Mouse (Mus musculus): ENCODE data around the gene Gdpd4.
A peak's percentile ranks its signal among the peaks of the same experiment; 100 is the strongest.

Gdpd4 gene

GRCm38 (mm10) chr7:97919742-97920141, at the start of gene Gdpd4:
Gene Gdpd4 (plus strand): TSS chr7:97919955.
- DNase-seq (ENCODE audit: low read depth, low spot score) = no peak

GRCm38 (mm10) chr7:97872396-97872795, 47.4 kb upstream of the Gdpd4 start:
- no peak for DNase-seq (ENCODE audit: low read depth, low spot score)

- DNase-seq (ENCODE audit: low read depth, low spot score) = no peak
These were observed 46.4 kb upstream of the Gdpd4 start for GRCm38 (mm10) chr7:97873317-97873716.

GRCm38 (mm10) chr7:97877846-97878538, 41.8 kb upstream of the Gdpd4 start:
- DNase-seq (ENCODE audit: low read depth, low spot score) = no peak

GRCm38 (mm10) chr7:97911646-97912045, 8.1 kb upstream of the Gdpd4 start:
- no peak for DNase-seq (ENCODE audit: low read depth, low spot score)

- DNase-seq (ENCODE audit: low read depth, low spot score) = no peak
These were observed 4.8 kb upstream of the Gdpd4 start for GRCm38 (mm10) chr7:97914833-97915516.

- no peak for DNase-seq (ENCODE audit: low read depth, low spot score)
These were observed 6.1 kb downstream of the Gdpd4 start for GRCm38 (mm10) chr7:97925819-97926218.

GRCm38 (mm10) chr7:97926978-97927377, 7.2 kb downstream of the Gdpd4 start:
- DNase-seq (ENCODE audit: low read depth, low spot score) = no peak

- no peak for DNase-seq (ENCODE audit: low read depth, low spot score)
These were observed 24.7 kb downstream of the Gdpd4 start for GRCm38 (mm10) chr7:97944485-97944884.

GRCm38 (mm10) chr7:97972486-97972885, 52.7 kb downstream of the Gdpd4 start:
- no peak for DNase-seq (ENCODE audit: low read depth, low spot score)

GRCm38 (mm10) chr7:97977463-97977862, 57.7 kb downstream of the Gdpd4 start:
- no peak for DNase-seq (ENCODE audit: low read depth, low spot score)

- peak; percentile 59 for DNase-seq (ENCODE audit: low read depth, low spot score)
These were observed 64.5 kb downstream of the Gdpd4 start for GRCm38 (mm10) chr7:97984108-97984834.

- no peak for DNase-seq (ENCODE audit: low read depth, low spot score)
These were observed 82.9 kb downstream of the Gdpd4 start for GRCm38 (mm10) chr7:98002617-98003016.

- no peak for DNase-seq (ENCODE audit: low read depth, low spot score)
These were observed 128.5 kb downstream of the Gdpd4 start for GRCm38 (mm10) chr7:98048101-98048824.

GRCm38 (mm10) chr7:98051980-98052379, 132.2 kb downstream of the Gdpd4 start:
- no peak for DNase-seq (ENCODE audit: low read depth, low spot score)

- no peak for DNase-seq (ENCODE audit: low read depth, low spot score)
These were observed 134.7 kb downstream of the Gdpd4 start for GRCm38 (mm10) chr7:98054461-98054860.

GRCm38 (mm10) chr7:98054942-98055341, 135.2 kb downstream of the Gdpd4 start:
- no peak for DNase-seq (ENCODE audit: low read depth, low spot score)

GRCm38 (mm10) chr7:98066229-98066628, 146.5 kb downstream of the Gdpd4 start:
- DNase-seq (ENCODE audit: low read depth, low spot score) = no peak

GRCm38 (mm10) chr7:98071620-98072019, 151.9 kb downstream of the Gdpd4 start:
- DNase-seq (ENCODE audit: low read depth, low spot score) = peak; percentile 48

GRCm38 (mm10) chr7:98077453-98077852, 157.7 kb downstream of the Gdpd4 start:
- DNase-seq (ENCODE audit: low read depth, low spot score) = no peak

GRCm38 (mm10) chr7:98082376-98082775, 162.6 kb downstream of the Gdpd4 start:
- no peak for DNase-seq (ENCODE audit: low read depth, low spot score)

All from WW6 (cell line).